ENCODE assay signal across 17 mouse cellular contexts in the genomic region with DNA sequence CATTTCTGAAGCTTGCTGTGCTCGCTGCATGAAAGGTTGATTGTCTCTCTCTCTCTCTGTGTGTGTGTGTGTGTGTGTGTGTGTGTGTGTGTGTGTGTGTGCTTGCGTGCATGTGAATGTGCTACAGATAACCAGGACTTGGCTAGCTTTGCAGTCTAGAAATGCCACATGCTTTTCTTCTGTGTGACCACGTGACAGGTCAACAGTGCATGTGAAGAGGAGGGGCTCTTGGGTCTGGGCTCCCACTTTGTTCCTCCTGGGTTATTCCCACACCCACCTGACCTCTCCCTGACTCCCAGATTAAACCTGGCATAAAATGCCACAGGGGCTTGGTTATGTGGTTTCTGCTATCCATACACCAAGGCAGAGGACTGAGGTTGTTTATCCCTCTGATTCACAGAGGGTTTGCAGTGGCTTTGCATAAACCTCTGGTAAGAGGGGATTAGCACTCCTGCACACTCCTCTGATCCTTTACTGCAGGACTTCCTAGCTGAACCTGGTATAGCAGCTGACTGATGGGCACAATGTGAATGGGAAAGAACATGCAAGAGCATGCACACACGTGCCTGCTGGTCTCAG.
A peak's percentile ranks its signal among the peaks of the same experiment; 100 is the strongest.
DNase-seq lines count a peak whose midpoint lies in the region; ATAC-seq and TF ChIP-seq lines count a peak whose summit lies in the region.
"Had no signal": no experiment of that assay in that cellular context is flagged by ENCODE, and none has a peak within 500 bp of the region (broad histone marks: within the 10 kb centered on the region; RNA-seq: fewer than 3 reads in every experiment).

No protein-coding gene starts in this region.

- peak; percentile 55 for DNase-seq in heart, postnatal 0 days (ENCODE audit: low spot score)
- DNase-seq in heart, adult 8-10 months (ENCODE audit: low spot score) = no peak
- DNase-seq in layer of hippocampus, postnatal 36 days = no peak
- DNase-seq in thymus, postnatal 0 days (ENCODE audit: low spot score) = no peak
- DNase-seq: adrenal gland, postnatal 10 days; cerebellum, adult 9-10 months; embryo, embryonic 11 days; liver, embryonic 13.5 days; lung, postnatal 10 days; thymus, postnatal 14 days had no signal

- no peaks in the 10 kb centered on the region for H3K27me3 ChIP-seq in heart, postnatal 0 days (ENCODE audit: control insufficient read depth, insufficient read depth, low read length)
- no peaks in the 10 kb centered on the region for H3K27me3 ChIP-seq in neural tube, embryonic 13.5 days
- no peaks in the 10 kb centered on the region for H3K27me3 ChIP-seq in neural tube, embryonic 15.5 days (replicated peaks)
- H3K27me3 ChIP-seq in midbrain, embryonic 12.5 days = peaks cover 3% of the 10 kb centered on the region
- H3K27me3 ChIP-seq in stomach, embryonic 15.5 days (replicated peaks) = no peaks in the 10 kb centered on the region
- H3K27me3 ChIP-seq: kidney, embryonic 15.5 days; liver, embryonic 13.5 days had no signal

- no peaks in the 10 kb centered on the region for H3K36me3 ChIP-seq in heart, postnatal 0 days (replicated peaks; ENCODE audit: control insufficient read depth, insufficient read depth, low read length)
- no peaks in the 10 kb centered on the region for H3K36me3 ChIP-seq in neural tube, embryonic 13.5 days
- H3K36me3 ChIP-seq in neural tube, embryonic 15.5 days = no peaks in the 10 kb centered on the region
- no peaks in the 10 kb centered on the region for H3K36me3 ChIP-seq in midbrain, embryonic 12.5 days
- H3K36me3 ChIP-seq in stomach, embryonic 15.5 days = no peaks in the 10 kb centered on the region
- H3K36me3 ChIP-seq: G1E; kidney, embryonic 15.5 days; liver, embryonic 13.5 days had no signal

- H3K4me2 ChIP-seq in heart, postnatal 0 days (ENCODE audit: low read depth, low read length) = no peak overlapping the region
- no peak overlapping the region for H3K4me2 ChIP-seq in neural tube, embryonic 13.5 days
- H3K4me2 ChIP-seq in neural tube, embryonic 15.5 days = no peak overlapping the region
- H3K4me2 ChIP-seq in midbrain, embryonic 12.5 days (replicated peaks) = no peak overlapping the region
- no peak overlapping the region for H3K4me2 ChIP-seq in stomach, embryonic 15.5 days
- H3K4me2 ChIP-seq: kidney, embryonic 15.5 days; liver, embryonic 13.5 days had no signal

- no peak for TF ChIP-seq CTCF in heart, postnatal 0 days (IDR thresholded peaks at IDR 0.05; ENCODE audit: low read depth)

- H3K4me1 ChIP-seq in heart, postnatal 0 days (ENCODE audit: control insufficient read depth, insufficient read depth) = 0 out of 2 replicates have a peak, but pooled peaks cover 10% of the 10 kb centered on the region
- H3K4me1 ChIP-seq in neural tube, embryonic 13.5 days (replicated peaks) = peaks cover 48% of the 10 kb centered on the region
- H3K4me1 ChIP-seq in neural tube, embryonic 15.5 days = peaks cover 27% of the 10 kb centered on the region
- peaks cover 33% of the 10 kb centered on the region for H3K4me1 ChIP-seq in midbrain, embryonic 12.5 days
- H3K4me1 ChIP-seq in stomach, embryonic 15.5 days = no peaks in the 10 kb centered on the region
- H3K4me1 ChIP-seq: liver, embryonic 13.5 days had no signal

- no peak for TF ChIP-seq EP300 in heart, postnatal 0 days (IDR thresholded peaks at IDR 0.05; ENCODE audit: low read depth)

- 20% methylated on average over 4 of the region's 4 CpGs for WGBS in heart, postnatal 0 days
- WGBS in neural tube, embryonic 13.5 days = 35% methylated on average over 4 of the region's 4 CpGs
- WGBS in neural tube, embryonic 15.5 days = 35% methylated on average over 4 of the region's 4 CpGs
- WGBS in midbrain, embryonic 12.5 days = 27% methylated on average over 4 of the region's 4 CpGs
- WGBS in stomach, embryonic 15.5 days = 42% methylated on average over 4 of the region's 4 CpGs

- H3K9me3 ChIP-seq in heart, postnatal 0 days (replicated peaks; ENCODE audit: control insufficient read depth, low read length) = no peaks in the 10 kb centered on the region
- H3K9me3 ChIP-seq in neural tube, embryonic 13.5 days = no peaks in the 10 kb centered on the region
- no peaks in the 10 kb centered on the region for H3K9me3 ChIP-seq in neural tube, embryonic 15.5 days (replicated peaks)
- H3K9me3 ChIP-seq in midbrain, embryonic 12.5 days = no peaks in the 10 kb centered on the region
- H3K9me3 ChIP-seq in stomach, embryonic 15.5 days = no peaks in the 10 kb centered on the region
- H3K9me3 ChIP-seq: G1E; kidney, embryonic 15.5 days; liver, embryonic 13.5 days had no signal

- H3K9ac ChIP-seq in heart, postnatal 0 days (replicated peaks; ENCODE audit: low read depth, low read length) = no peak overlapping the region
- H3K9ac ChIP-seq in neural tube, embryonic 13.5 days = no peak overlapping the region
- H3K9ac ChIP-seq in neural tube, embryonic 15.5 days (replicated peaks) = no peak overlapping the region
- H3K9ac ChIP-seq in midbrain, embryonic 12.5 days (replicated peaks) = 0 out of 2 replicates have a peak overlapping the region, but pooled peaks have one; percentile 12
- H3K9ac ChIP-seq in stomach, embryonic 15.5 days = no peak overlapping the region
- H3K9ac ChIP-seq: kidney, embryonic 15.5 days; liver, embryonic 13.5 days had no signal

- peak; percentile 83 for ATAC-seq in heart, postnatal 0 days (ENCODE audit: insufficient read depth, low read depth)
- no peak for ATAC-seq in neural tube, embryonic 13.5 days (ENCODE audit: low read depth)
- no peak for ATAC-seq in neural tube, embryonic 15.5 days (ENCODE audit: low FRiP score)
- ATAC-seq in midbrain, embryonic 12.5 days (ENCODE audit: low FRiP score, low read depth) = no peak
- 0 out of 2 replicates have a peak, but pooled peaks have one; percentile 25 for ATAC-seq in stomach, embryonic 15.5 days (ENCODE audit: insufficient read depth, low FRiP score, low read depth)

- peak overlapping the region; percentile 53; the same call in 1 of the 2 replicates for H3K27ac ChIP-seq in heart, postnatal 0 days (ENCODE audit: low read depth)
- peak overlapping the region; percentile 28; the same call in 1 of the 2 replicates for H3K27ac ChIP-seq in neural tube, embryonic 13.5 days (replicated peaks)
- no peak overlapping the region for H3K27ac ChIP-seq in neural tube, embryonic 15.5 days (replicated peaks)
- peak overlapping the region; percentile 39; the same call in 1 of the 2 replicates for H3K27ac ChIP-seq in midbrain, embryonic 12.5 days (replicated peaks)
- H3K27ac ChIP-seq in stomach, embryonic 15.5 days = no peak overlapping the region
- H3K27ac ChIP-seq: kidney, embryonic 15.5 days; left cerebral cortex, adult 2 months; liver, embryonic 13.5 days had no signal

- H3K4me3 ChIP-seq in heart, postnatal 0 days (ENCODE audit: low read depth, low read length) = no peak overlapping the region
- no peak overlapping the region for H3K4me3 ChIP-seq in neural tube, embryonic 13.5 days
- no peak overlapping the region for H3K4me3 ChIP-seq in neural tube, embryonic 15.5 days (replicated peaks)
- no peak overlapping the region for H3K4me3 ChIP-seq in midbrain, embryonic 12.5 days
- H3K4me3 ChIP-seq in stomach, embryonic 15.5 days (replicated peaks) = no peak overlapping the region
- H3K4me3 ChIP-seq: kidney, embryonic 15.5 days; left cerebral cortex, adult 2 months; liver, embryonic 13.5 days had no signal

Comparison
In these comparisons a context has a peak if more than half of its experiments do, and no peak if none do; other contexts are left out.
1. H3K27ac ChIP-seq: peak in heart, postnatal 0 days (single experiment), neural tube, embryonic 13.5 days (single experiment) and midbrain, embryonic 12.5 days (single experiment); none in neural tube, embryonic 15.5 days (single experiment) and stomach, embryonic 15.5 days (single experiment).
2. ATAC-seq: peak in heart, postnatal 0 days (single experiment) and stomach, embryonic 15.5 days (single experiment); none in neural tube, embryonic 13.5 days (single experiment), neural tube, embryonic 15.5 days (single experiment) and midbrain, embryonic 12.5 days (single experiment).